Mouse (Mus musculus) c-Kit-positive CD71-negative TER-119-negative erythroid progenitor cells, embryonic 14.5 days (primary cell): ENCODE measurements around the gene Bcap29.
"Not testable (repeated sequence)": the region's sequence is repeated elsewhere in the genome, so short reads cannot be mapped to it uniquely, and the experiment has no call there.

Experiments used
- DNase-seq: peaks from one replicate; pipeline ENCODE4 v3.0.0-alpha.2; 2013; ENCODE audit warnings: low read depth

Bcap29 gene

GRCm38 (mm10) chr12:31634343-31635239, at the start of gene Bcap29:
Bcap29 (minus strand) TSS chr12:31634658.
- no peak for DNase-seq

GRCm38 (mm10) chr12:31667187-31667586, 32.7 kb upstream of the Bcap29 start:
- no peak for DNase-seq

GRCm38 (mm10) chr12:31665999-31666398, 31.5 kb upstream of the Bcap29 start:
- no peak for DNase-seq

- no peak for DNase-seq
These were observed 22.4 kb upstream of the Bcap29 start for GRCm38 (mm10) chr12:31656841-31657240.

- DNase-seq: no peak
These were observed 20.6 kb upstream of the Bcap29 start for GRCm38 (mm10) chr12:31654965-31655477.

- peak; percentile 88 for DNase-seq
These were observed 19.9 kb upstream of the Bcap29 start, which contains the start of the genes Dus4l and Cog5 for GRCm38 (mm10) chr12:31654197-31654964. Dus4l (minus strand) TSS chr12:31654826. Cog5 (plus strand) TSS chr12:31654869.

DNA sequence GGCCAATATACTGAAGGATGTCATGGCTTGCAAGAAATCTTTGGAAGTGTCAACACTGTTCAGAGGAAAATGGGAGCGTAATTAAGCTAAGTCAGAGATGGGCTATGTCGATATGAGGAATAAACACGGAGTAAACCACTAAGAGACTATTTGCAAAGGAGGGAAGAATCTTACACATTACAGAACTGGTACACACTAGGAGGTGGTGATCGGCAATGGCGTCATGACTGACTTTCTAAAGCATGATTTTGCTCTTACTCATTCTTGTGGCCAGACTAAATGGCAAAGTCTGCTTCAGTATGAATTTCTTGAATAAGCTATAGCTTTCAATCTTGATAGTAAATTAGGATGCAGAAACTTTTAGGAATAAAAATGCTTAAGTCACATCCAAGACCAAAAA, 19.2 kb upstream of the Bcap29 start:
- DNase-seq: no peak

DNA sequence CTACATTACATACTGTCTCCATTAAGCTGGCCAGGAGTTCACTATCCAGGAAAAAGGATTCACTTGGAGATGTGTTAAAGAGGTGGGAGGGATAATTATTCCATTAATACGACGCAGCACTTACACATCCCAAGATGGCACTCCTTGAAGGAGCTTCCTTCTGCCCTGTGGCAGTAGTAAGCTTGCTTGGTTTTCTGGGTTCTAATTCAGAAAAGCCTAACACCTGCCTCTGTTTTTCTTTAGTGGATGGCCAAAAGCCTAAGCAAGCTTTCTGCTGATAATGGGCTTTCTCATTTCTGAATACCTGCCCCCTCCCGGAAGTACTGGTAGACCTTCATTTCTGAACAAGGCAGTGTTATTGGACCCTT, 766 bp upstream of the Bcap29 start:
- DNase-seq: no peak

DNA sequence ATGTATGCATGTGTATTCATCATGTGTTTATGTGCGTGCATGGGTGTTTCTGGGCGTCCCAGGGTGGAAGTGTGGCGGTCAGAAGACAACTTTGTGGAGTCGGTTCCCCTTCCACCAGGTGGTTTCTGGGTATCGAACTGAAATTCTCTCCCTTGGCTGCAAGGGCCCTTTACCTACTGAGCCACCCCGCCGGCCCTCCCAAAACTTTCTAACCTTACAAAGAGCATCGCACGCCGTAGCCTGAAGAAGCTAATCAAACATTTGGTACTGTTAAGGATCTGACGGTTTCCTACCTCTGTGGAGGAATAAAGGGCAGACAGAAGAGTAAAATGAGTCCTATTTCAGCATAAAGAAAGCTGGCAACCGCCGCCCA, 502 bp downstream of the Bcap29 start:
- no peak for DNase-seq

GRCm38 (mm10) chr12:31628396-31628795, 6.1 kb downstream of the Bcap29 start:
- not testable (repeated sequence) for DNase-seq

DNA sequence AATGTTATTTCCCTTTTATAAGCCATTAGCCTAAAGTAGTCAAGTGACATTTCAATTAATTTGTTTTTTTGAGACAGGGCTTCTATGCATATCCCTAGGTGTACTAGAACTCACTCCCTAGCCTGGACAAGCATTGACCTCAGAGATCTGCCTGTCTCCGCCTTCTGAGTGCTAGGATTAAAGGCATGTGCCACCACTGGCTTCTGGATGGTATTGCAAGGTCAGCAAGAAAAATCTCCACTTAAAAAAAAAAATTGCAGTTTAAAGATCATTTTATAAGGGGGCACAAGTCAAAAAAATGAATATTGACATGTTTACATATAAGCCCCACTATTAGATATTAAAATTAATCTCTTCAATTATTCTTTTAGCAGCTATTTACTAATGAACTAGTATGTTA, 9.4 kb downstream of the Bcap29 start:
- DNase-seq: no peak

GRCm38 (mm10) chr12:31620106-31620505, 14.4 kb downstream of the Bcap29 start:
- no peak for DNase-seq

GRCm38 (mm10) chr12:31613353-31613752, 21.1 kb downstream of the Bcap29 start:
- no peak for DNase-seq

DNA sequence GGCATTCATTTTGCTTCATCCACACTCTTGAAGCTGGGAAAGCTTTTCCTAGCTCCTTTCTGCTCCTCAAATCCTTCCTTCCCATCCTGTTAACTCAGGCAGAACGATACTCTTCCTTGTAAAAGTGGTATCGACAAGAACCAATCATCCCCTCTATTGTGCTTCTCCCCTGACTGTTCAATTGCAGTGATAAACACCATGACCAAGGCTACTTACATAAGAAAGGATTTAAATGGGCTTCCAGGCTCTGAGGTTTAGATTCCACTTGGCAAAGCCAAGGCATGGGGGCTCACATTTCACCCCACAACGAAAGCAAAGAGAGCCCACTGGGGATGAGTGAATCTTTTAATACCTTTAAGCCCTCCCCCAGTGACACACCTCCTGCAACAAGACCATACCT, 26.3 kb downstream of the Bcap29 start:
- no peak for DNase-seq

GRCm38 (mm10) chr12:31604894-31605293, 29.6 kb downstream of the Bcap29 start:
- DNase-seq: no peak

- no peak for DNase-seq
These were observed 30.9 kb downstream of the Bcap29 start for GRCm38 (mm10) chr12:31603586-31603985.

DNA sequence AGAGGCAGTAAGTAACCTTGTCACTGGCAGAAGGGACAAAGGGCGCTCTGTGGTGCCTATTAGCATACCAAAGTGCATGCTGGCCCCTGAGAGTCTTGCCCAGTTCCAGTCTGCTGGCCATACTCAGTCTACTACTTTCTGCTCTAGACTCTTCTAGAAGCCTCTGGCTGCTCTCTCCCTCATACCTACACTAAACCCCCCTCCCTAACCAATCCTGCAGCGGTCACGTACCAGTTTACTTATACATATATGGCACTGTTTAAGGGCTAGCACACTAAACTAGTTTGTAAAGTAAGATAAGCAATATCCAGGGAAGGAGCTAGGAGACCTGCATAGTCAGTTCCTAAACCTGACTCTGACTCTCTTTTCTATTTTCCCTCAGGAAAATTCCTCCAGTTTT, 40.2 kb downstream of the Bcap29 start:
- no peak for DNase-seq

GRCm38 (mm10) chr12:31592011-31592410, 42.4 kb downstream of the Bcap29 start:
- no peak for DNase-seq

- no peak for DNase-seq
These were observed 50.7 kb downstream of the Bcap29 start for GRCm38 (mm10) chr12:31583726-31584125.

GRCm38 (mm10) chr12:31582081-31582480, 52.4 kb downstream of the Bcap29 start:
- DNase-seq: no peak

GRCm38 (mm10) chr12:31581319-31581810, 53.1 kb downstream of the Bcap29 start:
- no peak for DNase-seq

DNA sequence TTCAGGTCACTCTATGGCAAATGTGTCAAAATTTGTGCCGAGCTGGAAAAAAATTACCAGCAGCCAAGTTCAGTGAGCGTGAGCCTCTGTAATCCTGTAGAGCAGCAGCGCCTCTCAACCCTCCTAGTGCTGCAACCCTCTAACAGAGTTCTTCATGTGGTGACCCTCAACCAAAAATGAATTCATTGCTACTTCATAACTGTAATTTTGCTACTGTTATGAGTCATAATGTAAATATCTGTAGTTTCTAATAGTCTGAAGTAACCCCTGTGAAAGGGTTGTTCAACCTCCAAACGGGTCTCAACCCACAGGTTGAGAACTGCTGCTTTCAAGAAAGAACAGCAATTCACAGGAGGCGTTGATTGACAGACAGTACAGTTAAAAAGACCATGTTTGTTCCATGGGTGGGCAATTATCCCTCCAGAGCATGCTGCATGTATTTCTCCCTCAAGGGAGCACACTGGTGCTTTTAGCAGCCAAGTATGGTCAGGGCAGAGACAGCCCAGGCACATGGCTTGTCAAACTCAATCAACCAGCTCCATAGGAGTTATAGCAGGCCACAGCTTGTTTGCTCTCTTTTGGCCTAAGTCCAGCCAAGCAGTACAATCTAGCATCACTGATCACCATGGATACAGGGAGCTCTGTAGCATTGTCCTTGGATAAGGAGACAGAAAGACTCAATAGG, 53.7 kb downstream of the Bcap29 start:
- no peak for DNase-seq
